Mouse (Mus musculus) MEL (cell line): ENCODE measurements around the gene Fgd4. TPM values are rescaled to one million over a fixed set of nuclear protein-coding genes. Genes with fewer than 3 reads are reported as not detected.

Source experiments
- DNase-seq: peaks from one replicate; pipeline ENCODE4 v3.0.0; 2011; ENCODE audit warnings: low read depth, low spot score
- H3K27ac ChIP-seq: 2 replicates; pipeline ENCODE4 v1.5.1; 2012; ENCODE audit warnings: low read depth, mild to moderate bottlenecking, control low read depth, low read length, moderate library complexity; ENCODE audit not compliant: control insufficient read depth
- H3K27me3 ChIP-seq, 2 experiments: fragments of 150-350 bp in 1 of 2; sonication (generic) in 1 of 2; 2 replicates each; pipeline ENCODE4 v1.6.1; 2012; ENCODE audit warnings: low read length in 2 of 2, mild to moderate bottlenecking in 2 of 2, improper control_type of control experiment in 1 of 2, moderate library complexity in 1 of 2; ENCODE audit not compliant: insufficient read depth in 2 of 2, control insufficient read depth in 1 of 2
- H3K36me3 ChIP-seq, 2 experiments: 2 replicates each; pipeline ENCODE4 v1.6.1; 2012 to 2014; ENCODE audit warnings: low read length in 2 of 2, improper control_type of control experiment in 1 of 2, inconsistent platforms in 1 of 2, mild to moderate bottlenecking in 1 of 2; ENCODE audit not compliant: insufficient read depth in 2 of 2, control insufficient read depth in 1 of 2
- H3K4me1 ChIP-seq, 2 experiments: fragments of 150-350 bp in 1 of 2; sonication (generic) in 1 of 2; 2 replicates each; pipeline ENCODE4 v1.6.1; 2012; ENCODE audit warnings: low read length in 2 of 2, improper control_type of control experiment in 1 of 2, mild to moderate bottlenecking in 1 of 2; ENCODE audit not compliant: insufficient read depth in 2 of 2, control insufficient read depth in 1 of 2
- H3K4me3 ChIP-seq, 2 experiments: fragments of 150-350 bp in 1 of 2; sonication (generic) in 1 of 2; 2 replicates each; pipeline ENCODE4 v1.5.1; 2012; ENCODE audit warnings: low read depth in 2 of 2, low read length in 2 of 2, mild to moderate bottlenecking in 2 of 2, moderate library complexity in 2 of 2, control low read depth in 1 of 2, improper control_type of control experiment in 1 of 2; ENCODE audit not compliant: control insufficient read depth in 1 of 2, insufficient read depth in 1 of 2
- H3K79me2 ChIP-seq: 2 replicates; pipeline ENCODE4 v1.6.1; 2012; ENCODE audit warnings: mild to moderate bottlenecking, low read length, moderate library complexity; ENCODE audit not compliant: control insufficient read depth, poor library complexity, insufficient read depth
- H3K9ac ChIP-seq: 2 replicates; pipeline ENCODE4 v1.6.1; 2012; ENCODE audit warnings: low read depth, mild to moderate bottlenecking, control low read depth, low read length, moderate library complexity; ENCODE audit not compliant: control insufficient read depth, poor library complexity, severe bottlenecking
- H3K9me3 ChIP-seq: fragments of 150-350 bp; sonication (generic); replicated peaks from 2 replicates; pipeline ENCODE4 v1.6.1; 2012; ENCODE audit warnings: mild to moderate bottlenecking, low read length, improper control_type of control experiment, moderate library complexity; ENCODE audit not compliant: insufficient read depth
- CHD1 ChIP-seq: IDR thresholded peaks from 2 replicates; pipeline ENCODE4 v1.6.1; 2012; ENCODE audit warnings: low read depth, mild to moderate bottlenecking, inconsistent platforms, low read length, improper control_type of control experiment
- CHD2 ChIP-seq: IDR thresholded peaks from 2 replicates; pipeline ENCODE4 v1.6.1; 2011; ENCODE audit warnings: low read length, improper control_type of control experiment
- CTCF ChIP-seq, 3 experiments: IDR thresholded peaks in 2 of 3; conservative IDR thresholded peaks in 1 of 3; 2 replicates each; pipeline ENCODE4 v1.5.1; 2011 to 2012; ENCODE audit warnings: low read length in 3 of 3, low read depth in 2 of 3, mild to moderate bottlenecking in 2 of 3, improper control_type of control experiment in 1 of 3, inconsistent platforms in 1 of 3, mixed read lengths in 1 of 3, moderate library complexity in 1 of 3; ENCODE audit not compliant: control insufficient read depth in 1 of 3, insufficient read depth in 1 of 3, poor library complexity in 1 of 3, severe bottlenecking in 1 of 3
- E2F4 ChIP-seq: IDR thresholded peaks from 2 replicates; pipeline ENCODE4 v1.6.1; 2011; ENCODE audit warnings: low read depth, low read length, improper control_type of control experiment, borderline replicate concordance
- EP300 ChIP-seq, 2 experiments: IDR thresholded peaks; 2 replicates each; pipeline ENCODE4 v1.6.1; 2011; ENCODE audit warnings: improper control_type of control experiment in 2 of 2, low read length in 2 of 2, low read depth in 1 of 2, mild to moderate bottlenecking in 1 of 2
- KAT2A ChIP-seq: conservative IDR thresholded peaks from 2 replicates; pipeline ENCODE4 v1.6.1; 2012; ENCODE audit warnings: low read depth, low read length, improper control_type of control experiment, inconsistent platforms
- MAFK ChIP-seq: IDR thresholded peaks from 2 replicates; pipeline ENCODE4 v1.6.1; 2011; ENCODE audit warnings: low read depth, mild to moderate bottlenecking, low read length, improper control_type of control experiment, borderline replicate concordance
- MEF2A ChIP-seq: IDR thresholded peaks from 2 replicates; pipeline ENCODE4 v1.6.1; 2014; ENCODE audit warnings: low read depth, mild to moderate bottlenecking, inconsistent platforms, low read length, improper control_type of control experiment; ENCODE audit not compliant: poor library complexity, insufficient replicate concordance, severe bottlenecking; ENCODE audit errors: extremely low read depth
- MYB ChIP-seq: IDR thresholded peaks from 2 replicates; pipeline ENCODE4 v1.6.1; 2011; ENCODE audit warnings: mild to moderate bottlenecking, low read depth, low read length, improper control_type of control experiment
- MYC ChIP-seq: IDR thresholded peaks from 2 replicates; pipeline ENCODE4 v1.6.1; 2011; ENCODE audit warnings: low read depth, mild to moderate bottlenecking, low read length, improper control_type of control experiment, moderate library complexity
- NRF1 ChIP-seq: IDR thresholded peaks from 2 replicates; pipeline ENCODE4 v1.6.1; 2014; ENCODE audit warnings: low read depth, mild to moderate bottlenecking, inconsistent platforms, low read length, improper control_type of control experiment, moderate library complexity; ENCODE audit not compliant: poor library complexity, insufficient read depth, severe bottlenecking
- POLR2AphosphoS5 ChIP-seq: IDR thresholded peaks from 2 replicates; pipeline ENCODE4 v1.6.1; 2012; ENCODE audit warnings: low read depth, borderline replicate concordance, mild to moderate bottlenecking, inconsistent platforms, low read length, moderate library complexity, mixed read lengths
- SMC3 ChIP-seq: IDR thresholded peaks from 2 replicates; pipeline ENCODE4 v1.6.1; 2011; ENCODE audit warnings: low read depth, low read length, improper control_type of control experiment
- TBP ChIP-seq: IDR thresholded peaks from 2 replicates; pipeline ENCODE4 v1.8.0; 2011; ENCODE audit warnings: low read depth, low read length, improper control_type of control experiment
- UBTF ChIP-seq: IDR thresholded peaks from 2 replicates; pipeline ENCODE4 v1.6.1; 2012; ENCODE audit warnings: low read depth, mild to moderate bottlenecking, inconsistent platforms, low read length, improper control_type of control experiment, moderate library complexity, borderline replicate concordance; ENCODE audit not compliant: insufficient read depth
- USF1 ChIP-seq: IDR thresholded peaks from 2 replicates; pipeline ENCODE4 v1.6.1; 2014; ENCODE audit warnings: low read depth, mild to moderate bottlenecking, inconsistent platforms, low read length, improper control_type of control experiment, moderate library complexity
- USF2 ChIP-seq, 2 experiments: IDR thresholded peaks; 2 replicates each; pipeline ENCODE4 v1.6.1; 2011 to 2012; ENCODE audit warnings: improper control_type of control experiment in 2 of 2, low read length in 2 of 2, borderline replicate concordance in 1 of 2, inconsistent platforms in 1 of 2, low read depth in 1 of 2, mild to moderate bottlenecking in 1 of 2; ENCODE audit not compliant: insufficient read depth in 1 of 2
- ZC3H11A ChIP-seq: IDR thresholded peaks from 2 replicates; pipeline ENCODE4 v1.6.1; 2012; ENCODE audit warnings: low read depth, mild to moderate bottlenecking, inconsistent platforms, low read length, improper control_type of control experiment
- ZNF384 ChIP-seq: IDR thresholded peaks from 2 replicates; pipeline ENCODE4 v1.6.1; 2012; ENCODE audit warnings: low read depth, mild to moderate bottlenecking, inconsistent platforms, low read length, improper control_type of control experiment
- polyA plus RNA-seq, 2 experiments: library from polyadenylated mRNA; stranded (reverse) in 1 of 2; unstranded in 1 of 2; fragments of >175 nt in 1 of 2; fragments of >200 nt in 1 of 2; gene quantifications; 2 replicates each; pipeline versions ENCODE4 v1.2.1 to v1.2.4; 2012; ENCODE audit warnings: low replicate concordance in 2 of 2, low read depth in 1 of 2; ENCODE audit not compliant: insufficient read length in 2 of 2, insufficient read depth in 1 of 2, missing spikeins in 1 of 2
- total RNA-seq: library from RNA; depleted of rRNA; stranded (reverse); fragments of 300-350 nt; gene quantifications from 2 replicates; pipeline ENCODE4 v1.2.3, GENCODE M21; 2012

Gene Fgd4
- total and polyA plus RNA-seq, 3 experiments = 0.03 to 10.0 TPM; not detected in 1

DNA sequence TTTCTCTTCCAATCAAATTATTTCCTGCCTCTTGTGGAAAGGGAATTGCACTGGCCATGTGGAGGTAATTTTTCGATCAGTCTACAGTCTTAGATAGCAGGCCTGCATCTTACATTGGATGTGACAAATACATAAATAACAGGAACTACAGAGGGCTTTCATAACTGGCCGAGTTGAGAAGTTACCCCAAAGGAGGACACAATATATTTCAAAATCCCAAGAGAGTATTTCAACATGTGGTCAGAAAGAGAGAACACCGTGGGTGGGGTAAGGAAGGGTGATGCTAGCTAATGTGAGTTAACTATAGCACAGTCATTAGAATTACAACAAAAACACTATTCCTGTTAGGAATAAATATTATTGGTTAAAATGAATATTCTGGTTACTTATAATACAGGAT lies 29.0 kb downstream of the Fgd4 start:
- TF ChIP-seq USF2 (IDR thresholded peaks at IDR 0.05; ENCODE audit: borderline replicate concordance in 1 of 2, insufficient read depth in 1 of 2, low read depth in 1 of 2, low read length in 2 of 2) (no peak), MEF2A (no peak), CHD2 (no peak), MAFK (no peak), ZNF384 (no peak), E2F4 (no peak), UBTF (no peak), ZC3H11A (no peak), POLR2AphosphoS5 (no peak), USF1 (no peak), SMC3 (no peak), CTCF (IDR thresholded peaks at IDR 0.05 in 2 of 3, conservative IDR thresholded peaks at IDR 0.05 in 1 of 3; ENCODE audit: control insufficient read depth in 1 of 3, insufficient read depth in 1 of 3, low read depth in 2 of 3, low read length in 3 of 3, poor library complexity in 1 of 3, severe bottlenecking in 1 of 3) (no peak), MYB (no peak), MYC (no peak), TBP (no peak), EP300 (IDR thresholded peaks at IDR 0.05; ENCODE audit: low read depth in 1 of 2, low read length in 2 of 2) (no peak), CHD1 (no peak)
- Histone ChIP-seq H3K9ac (no peak overlapping the region), H3K4me3 (no peak overlapping the region), H3K36me3 (no peaks in the 10 kb centered on the region), H3K27me3 (peaks cover 2 to 4% of the 10 kb centered on the region in 2 experiments; a peak in 3 of 4 replicates), H3K79me2 (no peaks in the 10 kb centered on the region), H3K9me3 (no peaks in the 10 kb centered on the region), H3K27ac (no peak overlapping the region), H3K4me1 (no peaks in the 10 kb centered on the region)
- no peak for DNase-seq

DNA sequence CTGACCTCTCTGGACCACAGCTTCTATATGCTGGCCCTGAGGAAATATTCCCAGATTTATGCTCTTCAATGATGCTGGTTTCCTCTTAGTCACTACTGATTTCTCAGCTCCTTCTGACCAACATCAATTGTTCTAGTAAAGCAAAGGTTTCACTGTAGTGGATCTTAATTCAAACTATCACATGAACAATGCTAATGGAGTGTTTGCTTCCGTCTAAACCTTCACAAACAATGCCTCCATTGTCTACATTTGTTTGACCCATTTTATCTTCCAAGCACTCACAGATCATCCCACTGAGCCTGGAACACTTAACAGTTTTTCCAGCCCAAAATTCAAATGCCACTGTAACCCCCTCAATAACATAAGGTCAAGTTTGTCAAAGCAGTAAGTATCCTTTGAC lies 33.6 kb downstream of the Fgd4 start:
- H3K27me3 ChIP-seq = peaks cover 2% of the 10 kb centered on the region in 2 experiments; a peak in 2 of 4 replicates
- TF ChIP-seq NRF1 = no peak
- no peak for TF ChIP-seq KAT2A
- TF ChIP-seq MYB = no peak
- no peak for TF ChIP-seq EP300 (IDR thresholded peaks at IDR 0.05; ENCODE audit: low read depth in 1 of 2, low read length in 2 of 2)
- DNase-seq = no peak
- H3K9me3 ChIP-seq = no peaks in the 10 kb centered on the region
- H3K79me2 ChIP-seq = no peaks in the 10 kb centered on the region
- H3K27ac ChIP-seq = no peak overlapping the region
- no peaks in the 10 kb centered on the region for H3K4me1 ChIP-seq
- no peak overlapping the region for H3K9ac ChIP-seq
- no peak overlapping the region for H3K4me3 ChIP-seq
- no peaks in the 10 kb centered on the region for H3K36me3 ChIP-seq
